Comparison of ENCODE assay signal across 17 mouse cellular contexts in the genomic region with DNA sequence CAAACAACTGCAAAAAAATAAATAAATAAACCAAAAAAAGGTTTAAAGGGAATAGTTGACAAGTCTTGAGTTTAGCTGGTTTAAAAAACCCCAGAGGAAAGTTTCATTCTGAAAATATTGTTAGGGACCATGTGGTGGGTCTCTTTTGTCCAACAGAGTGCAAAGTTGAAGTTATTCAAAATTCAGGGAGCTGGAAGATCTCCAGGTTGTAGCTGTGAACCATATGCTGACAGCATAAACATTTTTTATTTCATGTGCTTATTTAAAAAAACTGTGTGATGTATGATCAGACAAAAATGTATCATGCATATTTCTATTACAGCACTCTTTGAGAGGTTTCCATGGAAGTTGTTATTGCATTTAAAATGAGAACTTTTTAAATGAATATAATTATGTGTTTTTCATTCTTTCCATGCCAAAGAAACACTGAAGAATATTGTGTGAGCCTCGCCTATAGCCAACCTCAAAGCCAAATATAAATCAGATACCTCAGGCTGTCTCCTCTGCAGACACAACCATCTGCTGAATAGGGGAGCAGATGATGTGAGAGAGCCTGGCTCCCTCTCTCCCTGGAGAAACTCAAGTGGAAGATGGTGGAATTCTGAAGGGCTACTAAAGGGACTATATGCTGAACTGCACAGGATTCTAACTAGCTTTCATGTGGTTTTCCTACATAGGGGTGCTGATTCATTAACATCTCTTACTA.
DNase-seq lines count a peak whose midpoint lies in the region; ATAC-seq lines count a peak whose summit lies in the region.
"Had no signal": no experiment of that assay in that cellular context is flagged by ENCODE, and none has a peak within 500 bp of the region (broad histone marks: within the 10 kb centered on the region; RNA-seq: fewer than 3 reads in every experiment).

No protein-coding gene starts in this region.

- no peak overlapping the region for H3K4me2 ChIP-seq in forebrain, embryonic 15.5 days (replicated peaks)
- H3K4me2 ChIP-seq in forebrain, embryonic 11.5 days (ENCODE audit: low read depth, low read length, severe bottlenecking) = no peak overlapping the region
- no peak overlapping the region for H3K4me2 ChIP-seq in lung, embryonic 15.5 days
- H3K4me2 ChIP-seq in forebrain, embryonic 16.5 days (ENCODE audit: low read length) = no peak overlapping the region
- H3K4me2 ChIP-seq: embryonic facial prominence, embryonic 12.5 days; heart, embryonic 12.5 days; midbrain, embryonic 12.5 days had no signal

- intact Hi-C loops in left cerebral cortex, postnatal 14 days (cut with DNase I) = no loop called here

- WGBS in forebrain, embryonic 15.5 days = 26% methylated on average over 1 of the region's 1 CpGs
- 74% methylated on average over 1 of the region's 1 CpGs for WGBS in forebrain, embryonic 11.5 days
- WGBS in lung, embryonic 15.5 days = 35% methylated on average over 1 of the region's 1 CpGs
- WGBS in forebrain, embryonic 16.5 days = 24% methylated on average over 1 of the region's 1 CpGs

- no peak for DNase-seq in forebrain, embryonic 11.5 days (ENCODE audit: low spot score)
- DNase-seq in lung, postnatal 25 days (ENCODE audit: low spot score) = no peak
- peak; percentile 39 to 46 for DNase-seq in left cerebral cortex, postnatal 14 days (ENCODE audit: low spot score in 2 of 2)
- no peak for DNase-seq in thymus, postnatal 0 days (ENCODE audit: low spot score)
- no peak for DNase-seq in adipocyte (ENCODE audit: low spot score)
- DNase-seq: adrenal gland, adult 2 months; heart, postnatal 36 days; kidney, adult 8-10 months; kidney, postnatal 4 days; retina, postnatal 1 day had no signal

- H3K27me3 ChIP-seq in forebrain, embryonic 15.5 days = no peaks in the 10 kb centered on the region
- H3K27me3 ChIP-seq in forebrain, embryonic 11.5 days (ENCODE audit: control insufficient read depth, insufficient read depth, low read length) = no peaks in the 10 kb centered on the region
- no peaks in the 10 kb centered on the region for H3K27me3 ChIP-seq in lung, embryonic 15.5 days
- H3K27me3 ChIP-seq in forebrain, embryonic 16.5 days (replicated peaks; ENCODE audit: control insufficient read depth, insufficient read depth, low read length) = no peaks in the 10 kb centered on the region
- H3K27me3 ChIP-seq: embryonic facial prominence, embryonic 12.5 days; heart, embryonic 12.5 days; midbrain, embryonic 12.5 days had no signal

- H3K4me3 ChIP-seq in forebrain, embryonic 15.5 days = no peak overlapping the region
- H3K4me3 ChIP-seq in forebrain, embryonic 11.5 days (ENCODE audit: low read depth, low read length) = no peak overlapping the region
- no peak overlapping the region for H3K4me3 ChIP-seq in lung, embryonic 15.5 days
- no peak overlapping the region for H3K4me3 ChIP-seq in forebrain, embryonic 16.5 days (replicated peaks; ENCODE audit: low read length)
- H3K4me3 ChIP-seq: embryonic facial prominence, embryonic 12.5 days; heart, embryonic 12.5 days; midbrain, embryonic 12.5 days; myocyte had no signal

- peak; percentile 90 for ATAC-seq in forebrain, embryonic 15.5 days (replicated peaks)
- ATAC-seq in forebrain, embryonic 11.5 days (replicated peaks; ENCODE audit: low FRiP score) = no peak
- ATAC-seq in lung, embryonic 15.5 days (ENCODE audit: borderline replicate concordance, extremely low read depth, low FRiP score, low TSS enrichment) = peak; percentile 94
- peak; percentile 92 for ATAC-seq in forebrain, embryonic 16.5 days

- H3K9me3 ChIP-seq in forebrain, embryonic 15.5 days = no peaks in the 10 kb centered on the region
- no peaks in the 10 kb centered on the region for H3K9me3 ChIP-seq in forebrain, embryonic 11.5 days (ENCODE audit: control insufficient read depth, low read length)
- no peaks in the 10 kb centered on the region for H3K9me3 ChIP-seq in lung, embryonic 15.5 days
- H3K9me3 ChIP-seq in forebrain, embryonic 16.5 days (ENCODE audit: control insufficient read depth, low read length) = no peaks in the 10 kb centered on the region
- H3K9me3 ChIP-seq: embryonic facial prominence, embryonic 12.5 days; midbrain, embryonic 12.5 days had no signal

- no peak overlapping the region for H3K9ac ChIP-seq in forebrain, embryonic 15.5 days (replicated peaks)
- H3K9ac ChIP-seq in forebrain, embryonic 11.5 days (ENCODE audit: low read length) = no peak overlapping the region
- H3K9ac ChIP-seq in lung, embryonic 15.5 days = no peak overlapping the region
- no peak overlapping the region for H3K9ac ChIP-seq in forebrain, embryonic 16.5 days (replicated peaks; ENCODE audit: low read depth, low read length)
- H3K9ac ChIP-seq: embryonic facial prominence, embryonic 12.5 days; heart, embryonic 12.5 days; midbrain, embryonic 12.5 days had no signal

- H3K27ac ChIP-seq in forebrain, embryonic 15.5 days (replicated peaks) = peak overlapping the region; percentile 33; the same call in 1 of the 2 replicates
- H3K27ac ChIP-seq in forebrain, embryonic 11.5 days (ENCODE audit: low read depth, low read length) = no peak overlapping the region
- H3K27ac ChIP-seq in lung, embryonic 15.5 days = peak overlapping the region; percentile 19; the same call in 1 of the 2 replicates
- peak overlapping the region; percentile 58 for H3K27ac ChIP-seq in forebrain, embryonic 16.5 days (ENCODE audit: low read length)
- H3K27ac ChIP-seq: embryonic facial prominence, embryonic 12.5 days; midbrain, embryonic 12.5 days had no signal

- peaks cover 13% of the 10 kb centered on the region; the same call in 1 of the 2 replicates for H3K4me1 ChIP-seq in forebrain, embryonic 15.5 days
- no peaks in the 10 kb centered on the region for H3K4me1 ChIP-seq in forebrain, embryonic 11.5 days (replicated peaks; ENCODE audit: control insufficient read depth, insufficient read depth, low read length)
- H3K4me1 ChIP-seq in lung, embryonic 15.5 days = 0 out of 2 replicates have a peak, but pooled peaks cover 3% of the 10 kb centered on the region
- H3K4me1 ChIP-seq in forebrain, embryonic 16.5 days (replicated peaks; ENCODE audit: control insufficient read depth, insufficient read depth, low read length) = peaks cover 4% of the 10 kb centered on the region
- H3K4me1 ChIP-seq: embryonic facial prominence, embryonic 12.5 days; heart, embryonic 12.5 days; midbrain, embryonic 12.5 days had no signal

- no peaks in the 10 kb centered on the region for H3K36me3 ChIP-seq in forebrain, embryonic 15.5 days
- no peaks in the 10 kb centered on the region for H3K36me3 ChIP-seq in forebrain, embryonic 11.5 days (ENCODE audit: control insufficient read depth, insufficient read depth, low read length)
- no peaks in the 10 kb centered on the region for H3K36me3 ChIP-seq in lung, embryonic 15.5 days
- no peaks in the 10 kb centered on the region for H3K36me3 ChIP-seq in forebrain, embryonic 16.5 days (ENCODE audit: control insufficient read depth, insufficient read depth)
- H3K36me3 ChIP-seq: embryonic facial prominence, embryonic 12.5 days; heart, embryonic 12.5 days; midbrain, embryonic 12.5 days had no signal

Comparison
In these comparisons a context has a peak if more than half of its experiments do, and no peak if none do; other contexts are left out.
1. DNase-seq: peak in left cerebral cortex, postnatal 14 days (2 of 2); none in forebrain, embryonic 11.5 days (single experiment), lung, postnatal 25 days (single experiment), thymus, postnatal 0 days (single experiment) and adipocyte (single experiment).